Mouse (Mus musculus): Measurements from ENCODE around the gene Otud4. TPM values are rescaled to one million over a fixed set of nuclear protein-coding genes. Genes with fewer than 3 reads are reported as not detected.

Otud4 gene
- polyA plus RNA-seq, 1 experiment from 2014 or later: 14.1 TPM

GRCm38 (mm10) chr8:79615741-79616350 is 23.6 kb upstream of the Otud4 start:
- ATAC-seq: no peak
- Histone ChIP-seq H3K9ac (replicated peaks; ENCODE audit: low read depth, low read length) (no peak overlapping the region), H3K4me3 (replicated peaks; ENCODE audit: low read length) (no peak overlapping the region), H3K27ac (ENCODE audit: low read length) (no peak overlapping the region), H3K4me2 (ENCODE audit: low read length) (no peak overlapping the region), H3K27me3 (replicated peaks; ENCODE audit: control insufficient read depth, insufficient read depth, low read length) (no peaks in the 10 kb centered on the region), H3K36me3 (ENCODE audit: control insufficient read depth, insufficient read depth) (no peaks in the 10 kb centered on the region), H3K4me1 (replicated peaks; ENCODE audit: control insufficient read depth, insufficient read depth, low read length) (no peaks in the 10 kb centered on the region), H3K9me3 (ENCODE audit: control insufficient read depth, low read length) (no peaks in the 10 kb centered on the region)
- 84% methylated on average over 6 of the region's 6 CpGs for WGBS

GRCm38 (mm10) chr8:79618906-79619305 is 20.5 kb upstream of the Otud4 start:
- H3K9ac ChIP-seq (replicated peaks; ENCODE audit: low read depth, low read length): no peak overlapping the region
- H3K4me1 ChIP-seq (replicated peaks; ENCODE audit: control insufficient read depth, insufficient read depth, low read length): no peaks in the 10 kb centered on the region
- ATAC-seq: no peak
- H3K27ac ChIP-seq (ENCODE audit: low read length): no peak overlapping the region
- no peak overlapping the region for H3K4me2 ChIP-seq (ENCODE audit: low read length)
- no peak overlapping the region for H3K4me3 ChIP-seq (replicated peaks; ENCODE audit: low read length)
- no peaks in the 10 kb centered on the region for H3K9me3 ChIP-seq (ENCODE audit: control insufficient read depth, low read length)
- H3K36me3 ChIP-seq (ENCODE audit: control insufficient read depth, insufficient read depth): no peaks in the 10 kb centered on the region
- no peaks in the 10 kb centered on the region for H3K27me3 ChIP-seq (replicated peaks; ENCODE audit: control insufficient read depth, insufficient read depth, low read length)
- 60% methylated on average over 5 of the region's 5 CpGs for WGBS

- ATAC-seq: no peak
- H3K4me3 ChIP-seq (replicated peaks; ENCODE audit: low read length): no peak overlapping the region
- 85% methylated on average over 2 of the region's 2 CpGs for WGBS
- H3K4me2 ChIP-seq (ENCODE audit: low read length): no peak overlapping the region
- H3K4me1 ChIP-seq (replicated peaks; ENCODE audit: control insufficient read depth, insufficient read depth, low read length): no peaks in the 10 kb centered on the region
- no peaks in the 10 kb centered on the region for H3K36me3 ChIP-seq (ENCODE audit: control insufficient read depth, insufficient read depth)
- H3K27ac ChIP-seq (ENCODE audit: low read length): no peak overlapping the region
- H3K27me3 ChIP-seq (replicated peaks; ENCODE audit: control insufficient read depth, insufficient read depth, low read length): no peaks in the 10 kb centered on the region
- no peak overlapping the region for H3K9ac ChIP-seq (replicated peaks; ENCODE audit: low read depth, low read length)
- no peaks in the 10 kb centered on the region for H3K9me3 ChIP-seq (ENCODE audit: control insufficient read depth, low read length)
Measured at GRCm38 (mm10) chr8:79619353-79619752, 20.1 kb upstream of the Otud4 start.

GRCm38 (mm10) chr8:79620000-79620399 is 19.4 kb upstream of the Otud4 start:
- H3K27ac ChIP-seq (ENCODE audit: low read length): no peak overlapping the region
- H3K9me3 ChIP-seq (ENCODE audit: control insufficient read depth, low read length): no peaks in the 10 kb centered on the region
- H3K9ac ChIP-seq (replicated peaks; ENCODE audit: low read depth, low read length): no peak overlapping the region
- no peak overlapping the region for H3K4me2 ChIP-seq (ENCODE audit: low read length)
- H3K27me3 ChIP-seq (replicated peaks; ENCODE audit: control insufficient read depth, insufficient read depth, low read length): no peaks in the 10 kb centered on the region
- no peak overlapping the region for H3K4me3 ChIP-seq (replicated peaks; ENCODE audit: low read length)
- ATAC-seq: no peak
- no peaks in the 10 kb centered on the region for H3K4me1 ChIP-seq (replicated peaks; ENCODE audit: control insufficient read depth, insufficient read depth, low read length)
- 44% methylated on average over 3 of the region's 3 CpGs for WGBS
- no peaks in the 10 kb centered on the region for H3K36me3 ChIP-seq (ENCODE audit: control insufficient read depth, insufficient read depth)

- Histone ChIP-seq H3K9ac (replicated peaks; ENCODE audit: low read depth, low read length) (no peak overlapping the region), H3K4me2 (ENCODE audit: low read length) (no peak overlapping the region), H3K4me3 (replicated peaks; ENCODE audit: low read length) (no peak overlapping the region), H3K9me3 (ENCODE audit: control insufficient read depth, low read length) (no peaks in the 10 kb centered on the region), H3K27ac (ENCODE audit: low read length) (no peak overlapping the region), H3K4me1 (replicated peaks; ENCODE audit: control insufficient read depth, insufficient read depth, low read length) (no peaks in the 10 kb centered on the region), H3K36me3 (ENCODE audit: control insufficient read depth, insufficient read depth) (no peaks in the 10 kb centered on the region), H3K27me3 (replicated peaks; ENCODE audit: control insufficient read depth, insufficient read depth, low read length) (no peaks in the 10 kb centered on the region)
- ATAC-seq: no peak
- 40% methylated on average over 9 of the region's 9 CpGs for WGBS
Measured at GRCm38 (mm10) chr8:79620489-79621276, 18.7 kb upstream of the Otud4 start.

- no peaks in the 10 kb centered on the region for H3K9me3 ChIP-seq (ENCODE audit: control insufficient read depth, low read length)
- no peak overlapping the region for H3K4me2 ChIP-seq (ENCODE audit: low read length)
- H3K27ac ChIP-seq (ENCODE audit: low read length): no peak overlapping the region
- H3K27me3 ChIP-seq (replicated peaks; ENCODE audit: control insufficient read depth, insufficient read depth, low read length): no peaks in the 10 kb centered on the region
- H3K4me3 ChIP-seq (replicated peaks; ENCODE audit: low read length): no peak overlapping the region
- no peaks in the 10 kb centered on the region for H3K4me1 ChIP-seq (replicated peaks; ENCODE audit: control insufficient read depth, insufficient read depth, low read length)
- 78% methylated on average over 11 of the region's 11 CpGs for WGBS
- no peak for ATAC-seq
- H3K36me3 ChIP-seq (ENCODE audit: control insufficient read depth, insufficient read depth): no peaks in the 10 kb centered on the region
- no peak overlapping the region for H3K9ac ChIP-seq (replicated peaks; ENCODE audit: low read depth, low read length)
Measured at GRCm38 (mm10) chr8:79622346-79622745, 17.1 kb upstream of the Otud4 start.

- WGBS: 91% methylated on average over 12 of the region's 12 CpGs
- Histone ChIP-seq H3K4me1 (replicated peaks; ENCODE audit: control insufficient read depth, insufficient read depth, low read length) (no peaks in the 10 kb centered on the region), H3K4me3 (replicated peaks; ENCODE audit: low read length) (no peak overlapping the region), H3K9me3 (ENCODE audit: control insufficient read depth, low read length) (no peaks in the 10 kb centered on the region), H3K27ac (ENCODE audit: low read length) (no peak overlapping the region), H3K36me3 (ENCODE audit: control insufficient read depth, insufficient read depth) (no peaks in the 10 kb centered on the region), H3K9ac (replicated peaks; ENCODE audit: low read depth, low read length) (no peak overlapping the region), H3K27me3 (replicated peaks; ENCODE audit: control insufficient read depth, insufficient read depth, low read length) (no peaks in the 10 kb centered on the region), H3K4me2 (ENCODE audit: low read length) (no peak overlapping the region)
- ATAC-seq: no peak
Measured at GRCm38 (mm10) chr8:79623351-79623750, 16.1 kb upstream of the Otud4 start.

GRCm38 (mm10) chr8:79624416-79624815 is 15.0 kb upstream of the Otud4 start:
- no peak for ATAC-seq
- H3K27ac ChIP-seq (ENCODE audit: low read length): no peak overlapping the region
- no peaks in the 10 kb centered on the region for H3K36me3 ChIP-seq (ENCODE audit: control insufficient read depth, insufficient read depth)
- H3K4me2 ChIP-seq (ENCODE audit: low read length): no peak overlapping the region
- 37% methylated on average over 4 of the region's 4 CpGs for WGBS
- no peaks in the 10 kb centered on the region for H3K9me3 ChIP-seq (ENCODE audit: control insufficient read depth, low read length)
- H3K9ac ChIP-seq (replicated peaks; ENCODE audit: low read depth, low read length): no peak overlapping the region
- no peak overlapping the region for H3K4me3 ChIP-seq (replicated peaks; ENCODE audit: low read length)
- no peaks in the 10 kb centered on the region for H3K27me3 ChIP-seq (replicated peaks; ENCODE audit: control insufficient read depth, insufficient read depth, low read length)
- no peaks in the 10 kb centered on the region for H3K4me1 ChIP-seq (replicated peaks; ENCODE audit: control insufficient read depth, insufficient read depth, low read length)

GRCm38 (mm10) chr8:79626213-79626612 is 13.2 kb upstream of the Otud4 start:
- 69% methylated on average over 5 of the region's 5 CpGs for WGBS
- H3K36me3 ChIP-seq (ENCODE audit: control insufficient read depth, insufficient read depth): no peaks in the 10 kb centered on the region
- H3K27ac ChIP-seq (ENCODE audit: low read length): no peak overlapping the region
- no peak overlapping the region for H3K9ac ChIP-seq (replicated peaks; ENCODE audit: low read depth, low read length)
- no peak for ATAC-seq
- H3K9me3 ChIP-seq (ENCODE audit: control insufficient read depth, low read length): no peaks in the 10 kb centered on the region
- no peak overlapping the region for H3K4me3 ChIP-seq (replicated peaks; ENCODE audit: low read length)
- no peak overlapping the region for H3K4me2 ChIP-seq (ENCODE audit: low read length)
- H3K4me1 ChIP-seq (replicated peaks; ENCODE audit: control insufficient read depth, insufficient read depth, low read length): no peaks in the 10 kb centered on the region
- H3K27me3 ChIP-seq (replicated peaks; ENCODE audit: control insufficient read depth, insufficient read depth, low read length): no peaks in the 10 kb centered on the region

All from forebrain, embryonic 16.5 days (tissue).